Mouse (Mus musculus) heart, embryonic 14.5 days (tissue): ENCODE data around the gene Pak2. TPM values are rescaled to one million over a fixed set of nuclear protein-coding genes. Genes with fewer than 3 reads are reported as not detected.
A peak's percentile ranks its signal among the peaks of the same experiment; 100 is the strongest.
"Not testable (repeated sequence)": the region's sequence is repeated elsewhere in the genome, so short reads cannot be mapped to it uniquely, and the experiment has no call there.

ENCODE experiments used
- ATAC-seq: fragments of 200-750 bp; cut with Nextera tagmentation; 2 replicates; pipeline ENCODE4 v1.8.0; 2017; ENCODE audit warnings: low read depth, moderate TSS enrichment; ENCODE audit not compliant: insufficient number of reproducible peaks, insufficient read depth, low FRiP score
- H3K27ac ChIP-seq, 2 experiments: fragments of 200-500 bp in 1 of 2; fragments of 300-500 bp in 1 of 2; sonication (generic) in 1 of 2; replicated peaks in 1 of 2; 2 replicates each; pipeline ENCODE4 v1.5.1; 2012 to 2014; ENCODE audit warnings: low read depth in 2 of 2, low read length in 2 of 2, control low read depth in 1 of 2, mild to moderate bottlenecking in 1 of 2, mixed read lengths in 1 of 2; ENCODE audit not compliant: control insufficient read depth in 1 of 2, insufficient read depth in 1 of 2
- H3K27me3 ChIP-seq: fragments of 300-500 bp; sonication (generic); 2 replicates; pipeline ENCODE4 v1.6.1; 2014; ENCODE audit warnings: mild to moderate bottlenecking, low read length, control low read depth; ENCODE audit not compliant: control insufficient read depth, insufficient read depth
- H3K36me3 ChIP-seq: fragments of 300-500 bp; sonication (generic); 2 replicates; pipeline ENCODE4 v1.6.1; 2014; ENCODE audit warnings: mild to moderate bottlenecking, control low read depth, low read length, mixed read lengths; ENCODE audit not compliant: control insufficient read depth, insufficient read depth
- H3K4me1 ChIP-seq, 2 experiments: fragments of 200-500 bp in 1 of 2; fragments of 300-500 bp in 1 of 2; sonication (generic) in 1 of 2; 2 replicates each; pipeline ENCODE4 v1.6.1; 2012 to 2014; ENCODE audit warnings: low read length in 2 of 2, control low read depth in 1 of 2, mixed read lengths in 1 of 2; ENCODE audit not compliant: control insufficient read depth in 2 of 2, insufficient read depth in 2 of 2
- H3K4me2 ChIP-seq: fragments of 300-500 bp; sonication (generic); 2 replicates; pipeline ENCODE4 v1.6.1; 2014; ENCODE audit warnings: mild to moderate bottlenecking, low read length
- H3K4me3 ChIP-seq, 2 experiments: fragments of 200-500 bp in 1 of 2; fragments of 300-500 bp in 1 of 2; sonication (generic) in 1 of 2; 2 replicates each; pipeline ENCODE4 v1.5.1; 2012 to 2014; ENCODE audit warnings: low read length in 2 of 2, mild to moderate bottlenecking in 2 of 2, control low read depth in 1 of 2, low read depth in 1 of 2, moderate library complexity in 1 of 2; ENCODE audit not compliant: control insufficient read depth in 1 of 2, insufficient read depth in 1 of 2
- H3K9ac ChIP-seq: fragments of 300-500 bp; sonication (generic); 2 replicates; pipeline ENCODE4 v1.6.1; 2014; ENCODE audit warnings: mild to moderate bottlenecking, low read length
- H3K9me3 ChIP-seq: fragments of 300-500 bp; sonication (generic); 2 replicates; pipeline ENCODE4 v1.6.1; 2016; ENCODE audit warnings: low read length, control low read depth; ENCODE audit not compliant: control insufficient read depth
- WGBS: fragments of 180-500 bp; shearing (Covaris S2); extraction: QIAGEN DNeasy Blood & Tissue Kit; methylation state at CpG from one replicate; pipeline ENCODE4 v1.1.7; 2014; 5-methylcytosine and 5-hydroxymethylcytosine counted together
- polyA plus RNA-seq: library from polyadenylated mRNA; unstranded; fragments of >200 nt; fragmentation: Nextera tagmentation; extraction: Ambion mirVana; gene quantifications from 2 replicates; pipeline ENCODE4 v1.2.1, GENCODE M21; 2014

The Pak2 gene
- polyA plus RNA-seq, 1 experiment from 2014 or later, result 26.2 TPM

GRCm38 (mm10) chr16:32087629-32088443, 8.7 kb upstream of the Pak2 start:
- Histone ChIP-seq H3K4me2 (no peak overlapping the region), H3K9me3 (no peaks in the 10 kb centered on the region), H3K36me3 (peaks cover 89% of the 10 kb centered on the region), H3K4me3 (no peak overlapping the region), H3K9ac (no peak overlapping the region), H3K27me3 (no peaks in the 10 kb centered on the region), H3K4me1 (no peaks in the 10 kb centered on the region), H3K27ac (no peak overlapping the region)
- no peak for ATAC-seq
- WGBS, result 77% methylated on average over 17 of the region's 17 CpGs

- Histone ChIP-seq H3K9me3 (no peaks in the 10 kb centered on the region), H3K4me2 (peak overlapping the region; percentile 60), H3K27ac (peak overlapping the region; percentile 95 to 98), H3K27me3 (no peaks in the 10 kb centered on the region), H3K36me3 (peaks cover 11% of the 10 kb centered on the region; the same call in 1 of the 2 replicates), H3K4me3 (peak overlapping the region; percentile 97 to 98), H3K4me1 (peaks cover 0 to 19% of the 10 kb centered on the region in 2 experiments; a peak in 3 of 4 replicates), H3K9ac (peak overlapping the region; percentile 99)
- no peak for ATAC-seq
- under 1% methylated on average over 30 of the region's 30 CpGs for WGBS
Observed at GRCm38 (mm10) chr16:32078408-32078990, 643 bp downstream of the Pak2 start.

- peak overlapping the region; percentile 99 for H3K9ac ChIP-seq
- peak overlapping the region; percentile 95 to 98 for H3K27ac ChIP-seq
- ATAC-seq, result no peak
- H3K9me3 ChIP-seq, result no peaks in the 10 kb centered on the region
- H3K4me3 ChIP-seq, result peak overlapping the region; percentile 97 to 98
- H3K4me2 ChIP-seq, result peak overlapping the region; percentile 60
- WGBS, result 5% methylated on average over 13 of the region's 13 CpGs
- peaks cover 0 to 19% of the 10 kb centered on the region in 2 experiments; a peak in 3 of 4 replicates for H3K4me1 ChIP-seq
- 0 out of 2 replicates have a peak, but pooled peaks cover 8% of the 10 kb centered on the region for H3K36me3 ChIP-seq
- H3K27me3 ChIP-seq, result no peaks in the 10 kb centered on the region
Observed at GRCm38 (mm10) chr16:32077648-32078407, 1.3 kb downstream of the Pak2 start.

- H3K27me3 ChIP-seq, result no peaks in the 10 kb centered on the region
- peaks cover 0 to 25% of the 10 kb centered on the region in 2 experiments; a peak in 3 of 4 replicates for H3K4me1 ChIP-seq
- H3K36me3 ChIP-seq, result no peaks in the 10 kb centered on the region
- H3K9ac ChIP-seq, result peak overlapping the region; percentile 25; the same call in 1 of the 2 replicates
- WGBS, result 48% methylated on average over 3 of the region's 3 CpGs
- no peak overlapping the region for H3K4me3 ChIP-seq
- no peaks in the 10 kb centered on the region for H3K9me3 ChIP-seq
- no peak for ATAC-seq
- H3K27ac ChIP-seq, result no peak overlapping the region
- peak overlapping the region; percentile 39 for H3K4me2 ChIP-seq
Observed at GRCm38 (mm10) chr16:32076406-32076805, 2.7 kb downstream of the Pak2 start.

- peaks cover 0 to 25% of the 10 kb centered on the region in 2 experiments; a peak in 3 of 4 replicates for H3K4me1 ChIP-seq
- H3K9ac ChIP-seq, result no peak overlapping the region
- H3K27ac ChIP-seq, result no peak overlapping the region
- H3K4me2 ChIP-seq, result no peak overlapping the region
- no peaks in the 10 kb centered on the region for H3K36me3 ChIP-seq
- H3K4me3 ChIP-seq, result no peak overlapping the region
- no peaks in the 10 kb centered on the region for H3K9me3 ChIP-seq
- H3K27me3 ChIP-seq, result no peaks in the 10 kb centered on the region
- WGBS, result 41% methylated on average over 1 of the region's 1 CpGs
- ATAC-seq, result no peak
Observed at GRCm38 (mm10) chr16:32075762-32076161, 3.4 kb downstream of the Pak2 start.

GRCm38 (mm10) chr16:32070070-32070469, 9.1 kb downstream of the Pak2 start:
- H3K9ac ChIP-seq, H3K27me3 ChIP-seq, H3K9me3 ChIP-seq, H3K4me3 ChIP-seq, ATAC-seq, H3K36me3 ChIP-seq, H3K27ac ChIP-seq, H3K4me2 ChIP-seq: not testable (repeated sequence)
- 54% methylated on average over 4 of the region's 4 CpGs for WGBS
- H3K4me1 ChIP-seq, result peaks cover 9 to 24% of the 10 kb centered on the region in 2 experiments
